Mouse (Mus musculus) small intestine, adult 2 months (tissue): Measurements from ENCODE around the gene Soat1. TPM values are rescaled to one million over a fixed set of nuclear protein-coding genes. Genes with fewer than 3 reads are reported as not detected.

Source experiments
- H3K27ac ChIP-seq: fragments of 200-500 bp; 2 replicates; pipeline ENCODE4 v1.5.1; 2012; ENCODE audit warnings: low read depth, low read length, control low read depth, inconsistent platforms; ENCODE audit not compliant: insufficient read depth
- H3K27me3 ChIP-seq: fragments of 200-500 bp; 2 replicates; pipeline ENCODE4 v1.6.1; 2012; ENCODE audit warnings: mild to moderate bottlenecking, moderate library complexity, low read length, inconsistent platforms; ENCODE audit not compliant: control insufficient read depth, insufficient read depth
- H3K36me3 ChIP-seq: fragments of 200-500 bp; 2 replicates; pipeline ENCODE4 v1.6.1; 2012; ENCODE audit warnings: mild to moderate bottlenecking, low read length, control low read depth, inconsistent platforms; ENCODE audit not compliant: control insufficient read depth, insufficient read depth
- H3K4me1 ChIP-seq: fragments of 200-500 bp; 2 replicates; pipeline ENCODE4 v1.6.1; 2012; ENCODE audit warnings: low read length, inconsistent platforms, mixed read lengths; ENCODE audit not compliant: control insufficient read depth, insufficient read depth, insufficient read length
- H3K4me3 ChIP-seq: fragments of 200-500 bp; 2 replicates; pipeline ENCODE4 v1.5.1; 2012; ENCODE audit warnings: low read depth, mild to moderate bottlenecking, control low read depth, inconsistent platforms, low read length, moderate library complexity
- CTCF ChIP-seq: fragments of 200-500 bp; IDR thresholded peaks from 2 replicates; pipeline ENCODE4 v1.5.1; 2012; ENCODE audit warnings: low read depth, mild to moderate bottlenecking, control low read depth, inconsistent platforms, low read length, moderate library complexity, mixed read lengths; ENCODE audit not compliant: insufficient replicate concordance, insufficient read length; ENCODE audit errors: extremely low read depth
- POLR2A ChIP-seq: fragments of 200-500 bp; IDR thresholded peaks from 2 replicates; pipeline ENCODE4 v1.6.1; 2012; ENCODE audit warnings: low read depth, mild to moderate bottlenecking, control low read depth, inconsistent platforms, low read length, moderate library complexity
- WGBS: fragments of 180-500 bp; shearing (Covaris S2); methylation state at CpG from one replicate; pipeline ENCODE4 v1.1.7; 2018; 5-methylcytosine and 5-hydroxymethylcytosine counted together
- polyA plus RNA-seq: library from polyadenylated mRNA; depleted of rRNA; stranded (reverse); fragments of >200 nt; gene quantifications from 2 replicates; pipeline ENCODE4 v1.2.3, GENCODE M21; 2012

The Soat1 gene
- polyA plus RNA-seq, 1 experiment, result 6.1 TPM

DNA sequence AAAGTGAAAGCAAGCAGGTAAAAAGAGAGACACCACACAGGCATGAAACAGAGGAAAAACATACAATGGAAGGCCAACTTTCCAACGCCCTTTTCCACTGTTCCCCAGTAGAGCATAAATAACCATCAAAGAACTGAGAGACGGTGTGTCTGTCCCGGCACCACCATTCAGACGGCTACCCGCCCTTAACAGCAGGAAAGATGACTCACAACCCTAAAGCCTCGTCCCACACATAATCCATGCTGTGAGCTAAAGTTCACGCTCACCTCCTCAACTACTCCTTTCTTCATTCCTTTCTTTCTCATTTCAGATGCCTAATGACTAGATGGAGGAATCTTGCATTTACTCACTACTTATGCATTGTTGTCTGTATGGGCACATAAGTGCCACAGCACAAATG lies 19.7 kb downstream of the Soat1 start:
- 38% methylated on average over 7 of the region's 7 CpGs for WGBS
- H3K27ac ChIP-seq, result no peak overlapping the region
- H3K4me1 ChIP-seq, result peaks cover 6% of the 10 kb centered on the region; the same call in 1 of the 2 replicates
- no peaks in the 10 kb centered on the region for H3K27me3 ChIP-seq
- TF ChIP-seq POLR2A (no peak), CTCF (no peak)
- H3K4me3 ChIP-seq, result no peak overlapping the region
- H3K36me3 ChIP-seq, result no peaks in the 10 kb centered on the region

DNA sequence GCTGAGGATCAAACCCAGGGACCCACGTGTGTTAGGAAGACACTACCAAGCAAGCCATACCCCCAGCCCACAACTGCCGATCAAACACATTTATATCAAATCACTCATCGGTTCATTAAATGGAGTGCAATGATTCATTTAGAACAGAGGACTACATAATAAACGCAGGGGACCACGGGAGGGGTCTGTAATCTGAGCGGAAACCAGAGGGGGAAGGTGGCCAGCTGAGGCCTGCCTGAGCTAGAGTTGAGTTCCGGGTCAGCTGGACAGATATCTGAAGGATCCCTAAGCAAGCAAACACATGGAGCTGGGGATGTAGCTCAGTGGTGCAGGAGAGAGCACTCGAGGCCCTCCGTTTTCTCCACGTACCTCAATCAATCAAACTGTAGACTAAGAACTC lies 20.3 kb downstream of the Soat1 start:
- H3K4me1 ChIP-seq, result peaks cover 6% of the 10 kb centered on the region; the same call in 1 of the 2 replicates
- no peaks in the 10 kb centered on the region for H3K36me3 ChIP-seq
- TF ChIP-seq POLR2A (no peak), CTCF (no peak)
- H3K4me3 ChIP-seq, result no peak overlapping the region
- no peaks in the 10 kb centered on the region for H3K27me3 ChIP-seq
- no peak overlapping the region for H3K27ac ChIP-seq
- 82% methylated on average over 10 of the region's 10 CpGs for WGBS

- WGBS, result 57% methylated on average over 4 of the region's 4 CpGs
- Histone ChIP-seq H3K4me3 (no peak overlapping the region), H3K27ac (no peak overlapping the region), H3K36me3 (no peaks in the 10 kb centered on the region), H3K4me1 (peaks cover 2% of the 10 kb centered on the region; the same call in 1 of the 2 replicates), H3K27me3 (no peaks in the 10 kb centered on the region)
- TF ChIP-seq CTCF (no peak), POLR2A (no peak)
Measured at GRCm38 (mm10) chr1:156450478-156450877, 23.7 kb downstream of the Soat1 start.

GRCm38 (mm10) chr1:156449691-156450090 lies 24.4 kb downstream of the Soat1 start:
- no peaks in the 10 kb centered on the region for H3K27me3 ChIP-seq
- WGBS, result 92% methylated on average over 17 of the region's 17 CpGs
- TF ChIP-seq POLR2A (no peak), CTCF (no peak)
- H3K4me3 ChIP-seq, result no peak overlapping the region
- H3K27ac ChIP-seq, result no peak overlapping the region
- peaks cover 2% of the 10 kb centered on the region; the same call in 1 of the 2 replicates for H3K4me1 ChIP-seq
- peaks cover 5% of the 10 kb centered on the region; the same call in 1 of the 2 replicates for H3K36me3 ChIP-seq

- peaks cover 5% of the 10 kb centered on the region; the same call in 1 of the 2 replicates for H3K36me3 ChIP-seq
- TF ChIP-seq CTCF, result no peak
- TF ChIP-seq POLR2A, result no peak
- no peak overlapping the region for H3K27ac ChIP-seq
- no peaks in the 10 kb centered on the region for H3K27me3 ChIP-seq
- 81% methylated on average over 7 of the region's 7 CpGs for WGBS
- H3K4me3 ChIP-seq, result no peak overlapping the region
- H3K4me1 ChIP-seq, result no peaks in the 10 kb centered on the region; the same call in 1 of the 2 replicates
Measured at GRCm38 (mm10) chr1:156449089-156449488, 25.0 kb downstream of the Soat1 start.

DNA sequence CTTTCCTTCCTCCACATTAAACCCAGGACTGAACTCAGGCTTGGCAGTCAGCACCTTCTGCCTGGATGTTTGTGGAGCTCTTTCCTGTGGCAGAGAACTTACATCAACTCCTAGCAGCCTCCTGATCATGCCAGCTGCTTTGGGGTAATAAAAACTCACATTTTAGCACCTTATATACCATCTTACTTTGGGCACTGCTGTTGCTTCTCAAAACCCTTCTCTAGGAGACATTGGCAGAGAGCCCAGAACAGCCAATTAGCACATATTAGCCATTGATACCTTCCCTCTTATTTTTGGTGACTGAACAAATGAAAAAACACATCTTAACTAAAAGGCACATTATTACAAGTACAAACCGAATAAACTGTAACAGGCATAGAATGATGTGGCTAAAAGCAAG lies 29.1 kb downstream of the Soat1 start:
- Histone ChIP-seq H3K4me3 (no peak overlapping the region), H3K4me1 (no peaks in the 10 kb centered on the region), H3K27me3 (no peaks in the 10 kb centered on the region), H3K36me3 (peaks cover 10% of the 10 kb centered on the region), H3K27ac (no peak overlapping the region)
- 93% methylated on average over 1 of the region's 1 CpGs for WGBS
- TF ChIP-seq POLR2A (no peak), CTCF (no peak)

DNA sequence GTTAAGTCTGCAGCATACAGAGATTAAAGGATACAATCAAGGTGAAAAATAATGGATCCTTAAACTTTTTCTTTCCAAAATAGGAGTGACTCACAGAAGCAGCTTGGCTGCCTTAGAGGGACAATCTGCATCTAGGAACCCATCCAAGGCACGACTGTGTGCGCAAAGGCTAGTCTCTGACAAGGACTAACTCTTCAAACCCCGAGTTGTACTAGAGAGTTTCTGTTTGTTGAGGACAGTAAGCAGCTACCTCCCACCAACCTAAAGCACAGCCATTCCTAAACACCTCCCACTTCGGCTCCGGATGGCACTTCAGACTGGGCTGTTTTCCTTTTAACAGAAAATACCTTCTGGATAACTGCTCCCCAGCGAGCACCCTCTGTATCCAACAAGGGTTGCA lies 31.4 kb downstream of the Soat1 start:
- TF ChIP-seq CTCF (no peak), POLR2A (no peak)
- Histone ChIP-seq H3K27ac (no peak overlapping the region), H3K4me1 (no peaks in the 10 kb centered on the region)

More for the DNA sequence above, 31.4 kb downstream of the Soat1 start:
- 75% methylated on average over 6 of the region's 6 CpGs for WGBS
- Histone ChIP-seq H3K4me3 (no peak overlapping the region), H3K27me3 (no peaks in the 10 kb centered on the region), H3K36me3 (peaks cover 10% of the 10 kb centered on the region)
